Mouse (Mus musculus): ENCODE measurements around the gene Gm20075.

GRCm38 (mm10) chr13:96073555-96073954, 7.6 kb downstream of the Gm20075 start:
- no peak for TF ChIP-seq CTCF (IDR thresholded peaks at IDR 0.05; ENCODE audit: low read depth)
- TF ChIP-seq EP300 (optimal IDR thresholded peaks at IDR 0.05): no peak

All from stomach, postnatal 0 days (tissue).